Mouse (Mus musculus): Measurements from ENCODE around the gene Dtx3l.

- TF ChIP-seq POLR2A (IDR thresholded peaks at IDR 0.05; ENCODE audit: low read depth, low read length), result no peak
- no peak for TF ChIP-seq CTCF (IDR thresholded peaks at IDR 0.05; ENCODE audit: extremely low read depth, insufficient read depth, insufficient read length, insufficient replicate concordance)
These were observed 45.5 kb upstream of the Dtx3l start for GRCm38 (mm10) chr16:35984471-35984870.
